Mouse (Mus musculus) cerebellum, adult 9-11 months (tissue): ENCODE measurements around the gene Adamtsl1.

Source experiments
- DNase-seq: peaks from one replicate; pipeline ENCODE4 v3.0.0; 2022

Gene Adamtsl1

DNA sequence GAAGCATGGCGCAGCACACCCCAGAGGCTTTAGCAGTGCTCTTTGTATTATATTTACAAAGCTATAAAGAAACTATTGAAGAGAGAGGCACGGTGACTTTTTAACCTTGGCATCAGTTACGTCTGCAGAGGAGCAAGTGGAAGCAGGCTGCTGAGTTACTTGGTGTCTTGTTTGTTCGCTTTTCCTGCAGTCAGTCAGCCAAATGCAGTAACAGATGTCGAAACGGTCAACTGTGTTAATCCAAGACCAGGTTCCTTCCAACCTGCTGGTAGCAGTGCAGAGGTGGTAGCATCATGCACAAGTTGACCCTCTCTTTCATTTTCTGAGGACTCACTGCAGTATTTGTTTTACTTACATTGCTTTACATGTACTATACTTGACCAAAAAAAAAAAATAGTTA lies 908.6 kb downstream of the Adamtsl1 start:
- DNase-seq = no peak

DNA sequence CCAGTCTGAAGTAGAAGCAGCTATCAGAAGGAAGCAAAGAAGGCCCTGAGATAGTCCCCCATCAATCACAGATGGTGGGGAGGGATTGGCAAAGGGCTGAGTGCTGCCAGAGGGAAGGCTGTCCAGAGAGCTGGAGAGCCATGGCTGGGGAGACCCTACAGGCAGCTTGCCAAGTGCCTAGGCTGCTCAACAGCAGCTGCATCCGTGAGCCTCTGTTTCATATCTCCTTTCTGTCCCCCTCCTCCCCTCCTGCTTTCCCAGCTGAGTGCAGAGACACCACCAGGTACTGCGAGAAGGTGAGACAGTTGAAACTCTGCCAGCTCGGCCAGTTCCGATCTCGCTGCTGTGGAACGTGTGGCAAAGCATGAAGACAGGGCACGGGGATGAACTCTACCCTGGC lies 911.6 kb downstream of the Adamtsl1 start:
- no peak for DNase-seq

DNA sequence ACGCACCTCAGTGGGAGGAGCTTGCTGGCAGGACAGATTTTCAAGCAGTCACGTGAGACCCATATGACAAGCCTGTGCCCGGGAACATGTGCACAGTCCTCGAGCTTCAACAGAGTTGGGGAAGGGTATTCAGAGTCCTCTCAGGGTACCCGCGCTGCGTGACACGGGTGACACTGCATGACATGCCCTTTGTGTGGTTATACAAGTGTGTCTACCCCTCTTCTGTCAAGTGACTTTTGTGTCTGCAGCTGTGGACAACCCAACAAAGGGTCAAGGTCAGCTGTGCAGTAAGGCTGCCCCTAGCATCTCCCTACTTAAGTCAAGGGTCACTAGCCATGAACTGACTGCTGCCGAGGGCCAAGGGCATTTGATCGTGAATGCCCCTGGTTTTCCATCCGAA lies 912.6 kb downstream of the Adamtsl1 start:
- no peak for DNase-seq

DNA sequence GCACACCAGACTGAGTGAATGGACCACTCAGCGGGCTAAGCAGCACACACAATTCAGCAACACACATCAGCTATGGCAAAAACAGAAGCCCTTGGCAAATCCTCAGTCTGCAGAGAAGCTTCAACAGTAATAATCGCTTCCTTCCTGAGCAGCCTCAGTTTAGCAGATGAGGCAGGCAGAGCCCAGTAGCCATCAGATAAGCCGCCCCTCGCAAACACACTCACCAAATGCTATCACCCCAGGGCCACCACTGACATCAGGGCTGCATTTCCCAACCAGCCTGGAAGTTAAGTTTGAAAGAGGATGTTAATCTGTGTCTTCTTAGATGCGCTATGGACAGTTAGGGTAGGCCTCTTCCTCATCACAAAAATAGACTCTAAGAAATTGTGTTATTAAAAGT lies 913.3 kb downstream of the Adamtsl1 start:
- DNase-seq = no peak

DNA sequence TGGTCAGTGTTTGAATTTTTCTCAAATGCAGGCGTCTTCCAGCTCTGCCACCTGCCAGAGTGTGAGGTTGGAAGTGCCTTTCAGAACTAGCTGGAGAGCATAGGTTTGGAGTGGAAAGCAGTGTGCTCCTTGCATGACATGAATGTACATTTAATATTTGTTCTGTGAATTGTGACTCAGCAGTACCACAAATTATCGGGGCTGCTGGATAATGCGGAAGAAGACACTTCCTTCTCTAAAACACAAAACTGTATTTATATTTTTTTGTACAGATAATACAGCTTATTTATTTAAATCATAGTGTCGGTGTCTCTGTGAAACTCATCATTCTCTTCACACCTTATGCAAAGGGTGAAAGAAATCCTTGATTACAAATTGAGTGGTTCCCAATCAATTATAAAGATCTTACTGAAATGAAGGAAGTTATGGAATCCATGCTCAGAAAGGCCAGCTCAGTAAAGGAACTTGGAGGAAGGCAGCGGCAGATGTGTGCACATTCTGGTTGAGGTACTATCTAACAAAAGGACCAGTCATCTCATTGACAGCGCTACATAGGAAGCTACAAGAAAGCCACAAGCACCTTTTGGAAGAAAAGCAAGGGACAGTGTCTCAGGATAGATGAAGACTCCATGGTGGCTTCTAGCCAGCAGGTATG lies 914.2 kb downstream of the Adamtsl1 start:
- DNase-seq = no peak

DNA sequence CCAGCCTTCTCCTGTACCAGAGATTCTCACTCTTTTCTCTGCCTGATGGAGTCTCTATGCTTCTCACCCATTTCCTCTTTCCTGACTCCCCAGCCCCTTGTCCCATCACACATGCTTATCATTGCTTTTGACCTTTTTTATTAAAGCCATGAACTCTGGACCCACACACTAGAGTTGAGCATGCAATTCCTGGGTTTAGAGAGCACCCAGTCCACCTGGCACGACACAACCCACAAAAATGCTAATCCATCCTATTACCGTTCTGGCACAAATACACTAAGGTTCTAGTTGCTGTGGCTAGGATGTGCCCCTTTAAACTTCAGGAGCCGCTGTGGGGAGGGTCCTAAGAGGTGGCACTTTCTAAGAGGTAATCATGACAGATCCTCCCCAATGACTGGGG lies 921.7 kb downstream of the Adamtsl1 start:
- no peak for DNase-seq

DNA sequence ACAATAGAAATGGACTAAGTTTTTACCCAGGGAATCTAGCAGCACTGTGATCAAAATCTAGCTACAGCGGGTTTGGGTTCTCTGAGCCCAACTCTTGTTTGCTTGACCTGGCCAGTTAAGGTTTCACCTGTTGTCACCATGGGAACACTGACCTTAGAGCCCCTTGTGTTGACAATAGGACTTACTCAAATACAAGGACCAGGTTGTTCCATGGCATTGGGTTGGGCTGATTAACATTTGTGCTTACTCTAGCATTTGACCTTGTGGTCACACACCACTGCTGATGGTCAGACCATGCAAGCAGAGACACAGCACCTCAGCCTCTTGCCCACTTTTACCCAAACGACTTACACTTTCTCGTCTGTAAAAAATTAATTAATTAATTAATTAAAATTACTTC lies 922.4 kb downstream of the Adamtsl1 start:
- DNase-seq = no peak

DNA sequence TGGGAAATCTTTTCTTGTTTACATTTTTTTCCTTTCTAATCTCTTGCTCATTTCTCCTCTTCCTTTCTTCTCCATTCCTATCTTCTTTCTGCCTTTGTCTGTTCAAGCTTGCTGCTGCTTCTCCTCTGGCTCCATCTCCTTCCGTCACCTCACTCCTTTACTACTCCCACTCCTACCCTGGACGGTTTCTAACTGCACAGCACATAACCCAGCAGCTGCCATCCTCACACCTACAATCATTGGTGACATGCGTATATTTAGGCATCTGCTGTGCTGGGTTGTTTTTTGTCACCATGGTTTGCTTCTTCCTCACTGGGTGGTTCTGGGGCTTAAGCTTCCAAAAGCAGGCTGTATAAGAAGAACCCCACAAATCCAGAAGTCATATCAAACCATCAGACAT lies 936.5 kb downstream of the Adamtsl1 start:
- no peak for DNase-seq

DNA sequence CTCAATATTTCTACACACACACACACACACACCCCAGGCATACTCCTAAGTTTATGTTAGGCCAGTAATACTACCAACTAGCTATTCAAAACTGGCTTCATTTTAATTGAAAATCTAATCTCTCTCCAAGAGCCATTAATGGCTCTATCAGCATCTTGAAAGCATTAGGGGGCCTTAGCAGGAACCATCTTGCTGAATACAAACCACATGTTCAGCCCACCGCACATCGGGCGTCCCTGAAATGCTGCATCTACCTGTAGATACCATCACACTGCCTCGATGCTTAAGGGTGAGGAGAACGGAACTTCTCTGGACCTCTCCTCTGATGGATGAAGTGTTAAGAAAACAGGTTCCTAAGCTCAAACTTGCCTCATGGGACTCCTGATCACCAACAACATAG lies 950.8 kb downstream of the Adamtsl1 start:
- no peak for DNase-seq
